Mouse (Mus musculus): ENCODE measurements at regions not wholly inside any gene's neighbourhood (a gene's known extent, or its start where the extent isn't known, plus 50 kb on each side); places are given as distances from the start of the nearest gene placed in this dataset.
"Not testable (repeated sequence)": the region's sequence is repeated elsewhere in the genome, so short reads cannot be mapped to it uniquely, and the experiment has no call there.

DNA sequence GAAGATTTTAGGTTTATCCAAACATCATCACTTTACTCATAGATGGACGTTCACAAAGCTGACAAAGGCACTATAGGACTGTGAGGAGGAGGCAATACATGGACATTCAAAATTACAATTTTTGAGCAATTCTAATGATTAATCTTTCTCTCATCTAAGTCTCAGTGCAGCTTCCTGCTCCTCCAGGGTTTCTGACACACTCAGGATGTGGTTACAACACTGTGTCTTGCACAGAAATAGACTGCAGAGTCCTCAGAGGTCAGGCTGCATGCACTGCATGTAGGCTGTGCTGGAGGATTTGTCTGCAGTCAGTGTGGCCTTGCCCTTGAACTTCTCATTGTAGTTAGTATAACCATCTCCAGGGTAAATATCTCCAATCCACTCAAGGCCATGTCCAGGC is 257.2 kb upstream of the Zfp386 start:
- DNase-seq (ENCODE audit: low read depth, low spot score) = not testable (repeated sequence)

DNA sequence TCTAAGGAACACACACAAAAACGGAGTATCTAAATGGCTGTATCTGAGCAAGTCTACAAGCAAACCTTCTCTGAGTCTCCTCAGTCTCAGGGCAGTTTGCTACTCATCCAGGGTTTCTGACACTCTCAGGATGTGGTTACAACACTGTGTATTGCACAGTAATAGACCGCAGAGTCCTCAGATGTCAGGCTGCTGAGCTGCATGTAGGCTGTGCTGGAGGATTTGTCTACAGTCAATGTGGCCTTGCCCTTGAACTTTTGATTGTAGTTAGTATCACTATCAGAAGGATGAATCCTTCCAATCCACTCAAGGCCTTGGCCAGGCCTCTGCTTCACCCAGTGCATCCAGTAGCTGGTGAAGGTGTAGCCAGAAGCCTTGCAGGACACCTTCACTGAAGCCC is 245.0 kb upstream of the Zfp386 start:
- DNase-seq (ENCODE audit: low read depth, low spot score) = not testable (repeated sequence)

DNA sequence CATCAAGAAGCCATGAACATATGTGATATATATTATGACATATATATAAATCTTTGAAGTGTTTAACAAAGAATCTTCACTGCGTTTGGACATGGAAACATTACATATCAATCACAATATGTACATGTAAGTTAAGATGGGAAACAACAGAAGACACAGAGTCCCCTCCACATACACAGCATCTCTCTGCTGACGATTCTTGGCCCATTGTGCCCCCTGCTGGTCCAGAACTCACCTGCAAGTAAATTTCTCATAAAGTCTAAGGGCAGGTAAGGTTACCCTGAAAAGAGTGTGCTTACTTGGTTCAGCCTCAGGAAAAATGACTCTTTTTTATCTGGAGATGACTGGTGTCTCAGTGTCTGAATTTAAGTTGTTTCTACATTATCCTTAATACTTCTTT is 243.8 kb upstream of the Zfp386 start:
- not testable (repeated sequence) for DNase-seq (ENCODE audit: low read depth, low spot score)

DNA sequence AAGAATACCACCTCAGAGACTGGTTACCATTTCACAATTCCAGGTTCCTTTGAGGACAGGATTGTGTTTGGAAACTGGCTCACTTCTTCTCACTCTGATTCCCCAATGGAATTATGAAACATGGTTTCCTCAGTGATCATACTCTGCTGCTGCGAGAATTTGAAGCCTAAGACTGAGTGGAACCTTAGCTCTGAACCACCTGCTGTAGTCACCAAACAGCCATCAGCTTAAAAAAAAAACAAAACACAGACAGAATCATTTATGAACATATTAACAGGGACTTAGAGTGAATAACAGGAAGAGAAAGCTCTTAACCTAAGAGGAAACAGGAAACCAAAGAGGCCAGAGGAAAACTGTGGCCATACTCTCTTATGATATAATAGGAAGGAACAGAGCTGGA is 239.5 kb upstream of the Zfp386 start:
- DNase-seq (ENCODE audit: low read depth, low spot score) = no peak

Data from ZHBTc4 (cell line).